Mouse (Mus musculus) testis, postnatal 14 days (tissue): ENCODE measurements around the gene Gja8.

Experiments
- DNase-seq: peaks from one replicate; pipeline ENCODE4 v3.0.0; 2021; ENCODE audit warnings: low spot score

The Gja8 gene

DNA sequence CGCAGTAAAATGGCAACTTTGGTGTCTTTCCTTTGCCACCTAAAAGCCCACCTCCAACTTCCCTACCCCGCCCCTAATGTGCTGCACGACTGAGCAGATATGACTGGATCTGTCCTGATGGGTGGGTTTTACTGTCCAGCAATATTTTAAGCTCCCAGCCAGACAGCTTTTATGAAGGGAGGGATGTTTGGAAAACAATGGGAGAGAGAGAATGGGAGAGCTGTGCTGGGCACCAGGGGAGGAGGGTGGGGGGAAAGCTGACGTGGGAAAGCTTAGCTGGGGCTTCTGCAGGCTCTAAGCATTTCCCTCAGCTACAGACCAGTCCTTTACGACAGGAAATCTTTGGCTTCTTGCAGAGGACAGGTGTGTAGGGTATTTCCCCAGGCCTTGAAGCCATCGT lies at the start of gene Gja8:
TSS of gene Gja8 (minus strand) at position 101 of the 400 bp plus-strand sequence.
- DNase-seq, result no peak

DNA sequence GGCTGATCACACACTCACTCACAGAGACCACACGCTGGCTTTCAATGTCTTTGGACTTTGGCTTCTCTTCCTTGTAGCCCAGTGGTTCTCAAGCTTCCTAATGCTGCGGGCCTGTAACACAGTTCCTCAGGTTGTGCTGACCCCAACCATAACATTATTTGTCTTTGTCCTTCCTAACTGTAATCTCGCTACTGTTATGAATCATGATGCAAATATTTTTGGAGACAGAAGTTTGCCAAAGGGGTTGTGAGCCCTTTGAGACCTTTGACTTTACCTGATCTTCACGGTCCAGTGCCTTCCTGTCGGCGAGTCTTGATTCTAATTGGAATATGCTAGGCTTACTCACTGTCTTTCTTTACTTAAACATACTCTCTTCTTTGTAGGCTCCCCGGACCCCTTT lies 48.6 kb upstream of the Gja8 start:
- no peak for DNase-seq

- no peak for DNase-seq
Observed at GRCm38 (mm10) chr3:96970986-96971385, 45.2 kb upstream of the Gja8 start.

- DNase-seq, result no peak
Observed at GRCm38 (mm10) chr3:96963088-96964034, 37.5 kb upstream of the Gja8 start.

- no peak for DNase-seq
Observed at GRCm38 (mm10) chr3:96960597-96960996, 34.8 kb upstream of the Gja8 start.

- no peak for DNase-seq
Observed at GRCm38 (mm10) chr3:96953489-96954233, 27.8 kb upstream of the Gja8 start.

- DNase-seq, result no peak
Observed at GRCm38 (mm10) chr3:96942706-96943105, 16.9 kb upstream of the Gja8 start.

GRCm38 (mm10) chr3:96938738-96939137 lies 12.9 kb upstream of the Gja8 start:
- DNase-seq, result peak; percentile 43

DNA sequence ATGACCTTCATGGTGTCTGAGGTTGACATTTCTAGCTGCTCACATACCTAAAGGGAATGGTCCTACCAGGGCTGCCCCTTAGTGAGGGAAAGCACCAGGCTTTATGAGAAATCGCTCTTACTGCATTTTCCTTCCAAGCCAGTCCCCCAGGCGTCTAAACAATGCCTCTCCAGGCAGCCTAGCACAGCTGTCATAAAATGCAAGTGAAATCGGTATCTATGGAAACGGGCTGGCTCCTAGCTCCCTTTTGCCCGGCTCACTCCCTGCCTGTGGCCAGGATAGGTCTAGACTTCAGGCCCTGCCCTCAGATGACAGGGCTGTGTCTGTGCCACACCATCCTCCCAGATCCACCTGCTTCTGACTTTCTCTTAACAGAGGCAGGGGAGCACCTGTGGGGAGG lies 11.8 kb upstream of the Gja8 start:
- DNase-seq, result no peak

GRCm38 (mm10) chr3:96936241-96936640 lies 10.4 kb upstream of the Gja8 start:
- DNase-seq, result no peak

GRCm38 (mm10) chr3:96931261-96931681 lies 5.5 kb upstream of the Gja8 start:
- DNase-seq, result no peak

- DNase-seq, result no peak
Observed at GRCm38 (mm10) chr3:96924631-96925030, 1.2 kb downstream of the Gja8 start.

DNA sequence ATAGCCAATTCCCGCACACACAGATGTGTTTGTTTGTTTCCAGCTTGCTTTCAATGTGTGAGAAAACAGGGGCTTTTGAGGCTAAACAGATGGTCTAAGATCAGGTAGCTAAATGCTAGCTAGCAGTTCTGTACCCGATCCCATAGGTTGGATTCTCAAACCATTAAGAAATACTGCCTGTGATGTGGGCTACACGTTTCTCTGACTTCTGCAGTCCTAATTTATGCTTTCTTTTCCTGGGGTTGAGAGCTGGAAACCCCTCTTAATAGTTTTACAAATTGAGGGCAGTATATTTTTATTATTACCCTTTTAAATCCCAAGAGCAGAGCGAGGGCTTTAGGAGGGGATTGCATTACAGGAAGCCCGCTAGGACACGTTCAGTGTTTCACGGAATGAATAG lies 4.8 kb downstream of the Gja8 start:
- DNase-seq, result no peak

DNA sequence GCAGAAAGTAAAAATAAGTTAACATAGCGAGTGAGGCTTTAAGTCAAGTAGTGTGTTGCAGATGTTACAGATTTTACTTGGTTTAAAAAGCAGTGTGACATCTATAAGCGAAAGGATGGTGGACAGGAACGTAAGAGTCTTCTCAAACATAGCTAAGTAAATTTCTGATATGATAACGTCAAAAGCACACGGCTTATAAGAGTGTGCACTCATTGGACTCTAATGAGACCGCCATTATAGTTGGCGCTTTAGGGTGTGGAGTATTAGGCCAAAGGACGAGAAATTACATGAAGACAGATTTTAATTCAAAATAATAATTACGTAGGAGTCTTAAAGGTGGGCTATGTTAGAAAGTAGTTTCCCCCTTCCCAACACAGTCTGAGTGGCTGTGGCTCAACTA lies 20.2 kb downstream of the Gja8 start:
- no peak for DNase-seq

GRCm38 (mm10) chr3:96904851-96905541 lies 20.8 kb downstream of the Gja8 start, which contains the start of gene Gpr89:
Gpr89 (minus strand) TSS chr3:96905346.
- DNase-seq, result peak; percentile 97

DNA sequence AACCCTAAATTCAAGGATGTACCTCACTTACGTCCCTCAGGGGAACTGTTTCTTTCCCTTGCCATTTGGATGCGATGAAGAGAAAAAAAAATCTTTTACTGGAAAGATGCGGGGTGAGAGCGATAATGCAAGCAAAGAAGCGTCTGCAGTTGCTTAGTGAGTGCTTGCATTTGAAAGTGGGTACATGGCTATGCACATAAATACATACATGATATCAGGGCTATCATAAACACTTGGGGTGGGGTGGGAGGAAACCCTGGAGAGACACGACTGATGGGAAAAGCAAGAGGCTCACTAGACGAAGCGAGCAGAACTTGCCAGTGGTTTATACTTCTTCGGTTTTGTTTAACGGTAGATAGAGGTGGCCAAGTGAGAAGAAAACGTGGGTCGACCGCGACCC lies 21.4 kb downstream of the Gja8 start, which contains the start of gene Gja5:
TSS of gene Gja5 (plus strand) at position 301 of the 400 bp plus-strand sequence.
- no peak for DNase-seq

DNA sequence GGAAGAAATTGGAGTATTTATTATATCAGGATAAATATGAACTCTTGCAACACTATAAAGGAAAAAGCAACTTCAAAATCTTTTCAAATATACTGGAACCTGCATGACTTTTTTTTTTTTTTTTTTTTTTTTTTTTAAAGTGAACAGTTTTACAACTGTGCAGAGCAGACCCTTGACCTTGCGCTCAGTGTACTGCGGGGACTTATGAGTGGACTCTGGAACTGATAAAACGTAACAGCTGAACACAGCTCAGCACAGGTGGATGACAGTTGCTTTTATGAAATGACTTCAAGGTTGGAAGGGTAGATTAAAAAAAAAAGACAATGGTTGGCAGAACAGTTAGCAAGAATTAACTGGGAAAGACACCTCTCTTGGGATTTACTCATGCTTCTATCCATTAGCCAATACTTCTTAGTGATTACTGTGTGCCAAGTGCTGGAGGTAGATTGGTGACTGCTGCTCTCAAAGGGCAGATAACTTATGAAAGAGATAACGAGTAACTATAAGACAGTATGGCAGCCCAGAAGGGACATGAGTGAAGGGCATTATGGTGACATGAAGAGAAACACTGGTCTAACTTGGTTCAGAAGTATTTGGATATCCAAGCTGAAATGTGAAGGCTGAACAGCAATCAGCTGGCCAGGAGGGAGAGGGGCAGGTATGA lies 23.4 kb downstream of the Gja8 start:
- DNase-seq, result no peak

- no peak for DNase-seq
Observed at GRCm38 (mm10) chr3:96883690-96884089, 42.1 kb downstream of the Gja8 start.

DNA sequence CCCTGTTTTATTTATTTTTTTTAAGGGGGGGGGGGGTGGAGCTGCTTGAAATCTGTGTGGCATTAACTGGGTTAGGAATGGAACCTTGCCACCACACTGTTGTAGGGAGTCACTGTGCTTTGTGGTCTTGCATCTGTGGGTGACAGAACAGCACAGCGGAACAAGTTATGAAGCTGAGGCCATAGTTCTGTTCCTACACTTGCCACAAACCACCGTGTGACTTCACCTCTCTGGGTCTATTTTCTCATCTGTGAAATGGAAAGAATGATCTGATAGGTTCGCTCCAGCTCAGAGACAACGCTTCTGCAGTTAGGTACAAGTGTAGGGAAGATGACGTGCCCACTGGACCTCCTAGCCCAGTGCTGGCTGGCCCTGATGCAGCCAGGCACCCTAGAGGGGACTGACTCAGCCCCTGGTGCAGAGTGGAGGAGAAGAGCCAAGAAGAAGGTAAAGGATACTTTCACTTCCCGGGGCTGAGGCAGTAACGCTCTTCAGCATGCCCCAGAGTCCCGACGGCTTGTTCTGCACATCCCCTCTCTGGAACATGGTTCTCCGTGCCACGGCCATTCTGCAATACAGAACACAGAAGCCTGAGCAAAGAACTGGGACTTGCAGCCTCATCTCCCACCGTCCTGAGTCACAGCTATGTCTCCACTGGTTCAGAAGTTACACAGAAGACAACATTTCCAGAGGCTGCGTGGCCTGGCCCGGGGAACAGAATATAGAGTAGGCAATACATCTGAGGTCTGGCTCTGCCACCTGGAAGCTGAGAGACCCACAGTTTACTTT lies 43.6 kb downstream of the Gja8 start:
- no peak for DNase-seq

DNA sequence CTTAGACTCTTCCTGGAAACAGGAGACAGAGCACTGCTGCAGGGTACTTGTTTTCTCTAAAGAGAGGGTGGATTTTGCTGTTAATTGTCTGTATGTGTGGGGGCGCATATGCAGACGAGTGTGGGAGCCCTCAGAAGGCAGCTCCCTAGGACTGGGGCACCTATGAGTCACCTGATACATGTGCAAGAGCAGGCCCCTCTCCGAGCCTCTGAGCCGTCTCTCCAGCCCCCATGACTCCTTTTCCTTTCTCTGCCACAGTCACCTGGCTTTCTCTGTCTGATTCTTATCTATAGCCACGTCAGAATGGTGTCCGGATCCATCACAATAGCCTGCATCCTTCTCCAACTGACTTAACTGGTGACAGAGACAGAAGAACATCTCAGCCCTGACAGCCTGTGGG lies 44.3 kb downstream of the Gja8 start:
- no peak for DNase-seq

GRCm38 (mm10) chr3:96880385-96880784 lies 45.4 kb downstream of the Gja8 start:
- DNase-seq, result no peak
